Mouse (Mus musculus) ES-Bruce4 (cell line): ENCODE results near the gene Gm11634. TPM values are rescaled to one million over a fixed set of nuclear protein-coding genes. Genes with fewer than 3 reads are reported as not detected.
"Not testable (repeated sequence)": the region's sequence is repeated elsewhere in the genome, so short reads cannot be mapped to it uniquely, and the experiment has no call there.

ENCODE experiments used
- H3K27ac ChIP-seq: 2 replicates; pipeline ENCODE4 v1.5.1; 2012; ENCODE audit warnings: low read length, inconsistent platforms; ENCODE audit not compliant: insufficient read depth
- H3K27me3 ChIP-seq: 2 replicates; pipeline ENCODE4 v1.6.1; 2012; ENCODE audit warnings: mild to moderate bottlenecking, low read length, inconsistent platforms; ENCODE audit not compliant: control insufficient read depth, poor library complexity, insufficient read depth, severe bottlenecking
- H3K36me3 ChIP-seq: 2 replicates; pipeline ENCODE4 v1.6.1; 2012; ENCODE audit warnings: inconsistent platforms, mild to moderate bottlenecking, low read length, moderate library complexity; ENCODE audit not compliant: control insufficient read depth, poor library complexity, insufficient read depth, severe bottlenecking
- H3K4me1 ChIP-seq: one replicate; pipeline ENCODE4 v1.8.1; 2011; ENCODE audit warnings: low read length; ENCODE audit not compliant: control insufficient read depth, insufficient read depth
- H3K4me3 ChIP-seq: 2 replicates; pipeline ENCODE4 v1.5.1; 2011; ENCODE audit warnings: low read depth, mild to moderate bottlenecking, low read length
- H3K9ac ChIP-seq: 2 replicates; pipeline ENCODE4 v1.6.1; 2012; ENCODE audit warnings: low read depth, mild to moderate bottlenecking, inconsistent platforms; ENCODE audit not compliant: poor library complexity, severe bottlenecking
- H3K9me3 ChIP-seq: replicated peaks from 2 replicates; pipeline ENCODE4 v1.6.1; 2012; ENCODE audit warnings: mild to moderate bottlenecking, low read length, inconsistent platforms; ENCODE audit not compliant: control insufficient read depth, poor library complexity, insufficient read depth, severe bottlenecking
- CTCF ChIP-seq: IDR thresholded peaks from one replicate; pipeline ENCODE4 v1.8.1; 2011; ENCODE audit warnings: low read depth, low read length
- EP300 ChIP-seq: IDR thresholded peaks from 2 replicates; pipeline ENCODE4 v1.6.1; 2011; ENCODE audit warnings: low read depth, low read length; ENCODE audit not compliant: insufficient read depth
- POLR2A ChIP-seq: IDR thresholded peaks from one replicate; pipeline ENCODE4 v1.8.1; 2011; ENCODE audit warnings: low read length; ENCODE audit not compliant: insufficient read depth
- polyA plus RNA-seq: library from polyadenylated mRNA; stranded (reverse); fragments of >200 nt; gene quantifications from 2 replicates; pipeline ENCODE4 v1.2.4, GENCODE M21; 2011; ENCODE audit warnings: low read depth; ENCODE audit not compliant: missing spikeins, insufficient read depth, insufficient read length

Gm11634 gene
- polyA plus RNA-seq, 1 experiment, result not detected

GRCm38 (mm10) chr11:101610445-101610844 lies 11.4 kb upstream of the Gm11634 start:
- peak overlapping the region; percentile 49 for H3K4me3 ChIP-seq

GRCm38 (mm10) chr11:101607134-101607533 lies 8.1 kb upstream of the Gm11634 start:
- H3K4me3 ChIP-seq, H3K9me3 ChIP-seq, H3K27me3 ChIP-seq, H3K36me3 ChIP-seq, H3K4me1 ChIP-seq, H3K9ac ChIP-seq, H3K27ac ChIP-seq: not testable (repeated sequence)

More at GRCm38 (mm10) chr11:101610445-101610844, 11.4 kb upstream of the Gm11634 start:
- TF ChIP-seq CTCF (no peak), POLR2A (no peak), EP300 (no peak)
- peaks cover 4% of the 10 kb centered on the region for H3K4me1 ChIP-seq
- H3K9me3 ChIP-seq, result no peaks in the 10 kb centered on the region
- H3K9ac ChIP-seq, result peak overlapping the region; percentile 3; the same call in 1 of the 2 replicates
- no peaks in the 10 kb centered on the region for H3K36me3 ChIP-seq
- H3K27ac ChIP-seq, result no peak overlapping the region
- H3K27me3 ChIP-seq, result no peaks in the 10 kb centered on the region

GRCm38 (mm10) chr11:101604531-101605453 lies 5.7 kb upstream of the Gm11634 start:
- peak overlapping the region; percentile 82 for H3K27ac ChIP-seq
- H3K4me1 ChIP-seq, H3K27me3 ChIP-seq, H3K9me3 ChIP-seq, H3K36me3 ChIP-seq: not testable (repeated sequence)
- peak overlapping the region; percentile 5; the same call in 1 of the 2 replicates for H3K4me3 ChIP-seq
- H3K9ac ChIP-seq, result peak overlapping the region; percentile 37
- TF ChIP-seq POLR2A, result peak; percentile 100
- TF ChIP-seq EP300, result peak; percentile 76

- Histone ChIP-seq H3K4me3 (no peak overlapping the region), H3K9ac (peak overlapping the region; percentile 37; the same call in 1 of the 2 replicates), H3K27ac (peak overlapping the region; percentile 41; the same call in 1 of the 2 replicates)
Measured at GRCm38 (mm10) chr11:101604116-101604515, 5.1 kb upstream of the Gm11634 start.

GRCm38 (mm10) chr11:101602491-101602890 lies 3.4 kb upstream of the Gm11634 start:
- Histone ChIP-seq H3K27ac (no peak overlapping the region), H3K27me3 (no peaks in the 10 kb centered on the region), H3K4me3 (no peak overlapping the region), H3K9ac (no peak overlapping the region), H3K4me1 (no peaks in the 10 kb centered on the region), H3K9me3 (no peaks in the 10 kb centered on the region), H3K36me3 (no peaks in the 10 kb centered on the region)
- TF ChIP-seq POLR2A, result no peak
- no peak for TF ChIP-seq EP300

More at GRCm38 (mm10) chr11:101604116-101604515, 5.1 kb upstream of the Gm11634 start:
- H3K36me3 ChIP-seq, result no peaks in the 10 kb centered on the region
- no peaks in the 10 kb centered on the region for H3K4me1 ChIP-seq
- no peaks in the 10 kb centered on the region for H3K27me3 ChIP-seq
- TF ChIP-seq POLR2A, result no peak
- no peak for TF ChIP-seq EP300
- TF ChIP-seq CTCF, result no peak
- no peaks in the 10 kb centered on the region for H3K9me3 ChIP-seq

GRCm38 (mm10) chr11:101589989-101590624 lies 8.9 kb downstream of the Gm11634 start:
- Histone ChIP-seq H3K27ac (peak overlapping the region; percentile 27), H3K9me3 (no peaks in the 10 kb centered on the region), H3K36me3 (no peaks in the 10 kb centered on the region), H3K27me3 (no peaks in the 10 kb centered on the region), H3K4me3 (peak overlapping the region; percentile 21), H3K4me1 (peaks cover 3% of the 10 kb centered on the region), H3K9ac (peak overlapping the region; percentile 1; the same call in 1 of the 2 replicates)
- no peak for TF ChIP-seq CTCF
- peak; percentile 66; the same call in 1 of the 2 replicates for TF ChIP-seq EP300
